Mouse (Mus musculus): ENCODE data around the gene Hist1h3b.

GRCm38 (mm10) chr13:23706771-23707170 lies 45.3 kb upstream of the Hist1h3b start:
- TF ChIP-seq POLR2A (IDR thresholded peaks at IDR 0.05; ENCODE audit: low read depth, low read length): no peak
- TF ChIP-seq CTCF (conservative IDR thresholded peaks at IDR 0.05; ENCODE audit: insufficient read depth, insufficient read length, low read depth, low read length): no peak
